Mouse (Mus musculus) CH12.LX (cell line): ENCODE data around the gene Nudc.

ENCODE experiments used
- E2F4 ChIP-seq: IDR thresholded peaks from 2 replicates; pipeline ENCODE4 v1.6.1; 2011; ENCODE audit warnings: low read depth, low read length, improper control_type of control experiment; ENCODE audit not compliant: insufficient replicate concordance
- ELF1 ChIP-seq: IDR thresholded peaks from 2 replicates; pipeline ENCODE4 v1.6.1; 2014; ENCODE audit warnings: low read depth, mild to moderate bottlenecking, inconsistent platforms, low read length, improper control_type of control experiment
- EP300 ChIP-seq: IDR thresholded peaks from 2 replicates; pipeline ENCODE4 v1.6.1; 2011; ENCODE audit warnings: low read length, improper control_type of control experiment
- HCFC1 ChIP-seq: IDR thresholded peaks from 2 replicates; pipeline ENCODE4 v1.6.1; 2012; ENCODE audit warnings: low read depth, mild to moderate bottlenecking, inconsistent platforms, low read length, improper control_type of control experiment
- NELFE ChIP-seq: IDR thresholded peaks from 2 replicates; pipeline ENCODE4 v1.6.1; 2011; ENCODE audit warnings: low read depth, low read length, improper control_type of control experiment

DNA sequence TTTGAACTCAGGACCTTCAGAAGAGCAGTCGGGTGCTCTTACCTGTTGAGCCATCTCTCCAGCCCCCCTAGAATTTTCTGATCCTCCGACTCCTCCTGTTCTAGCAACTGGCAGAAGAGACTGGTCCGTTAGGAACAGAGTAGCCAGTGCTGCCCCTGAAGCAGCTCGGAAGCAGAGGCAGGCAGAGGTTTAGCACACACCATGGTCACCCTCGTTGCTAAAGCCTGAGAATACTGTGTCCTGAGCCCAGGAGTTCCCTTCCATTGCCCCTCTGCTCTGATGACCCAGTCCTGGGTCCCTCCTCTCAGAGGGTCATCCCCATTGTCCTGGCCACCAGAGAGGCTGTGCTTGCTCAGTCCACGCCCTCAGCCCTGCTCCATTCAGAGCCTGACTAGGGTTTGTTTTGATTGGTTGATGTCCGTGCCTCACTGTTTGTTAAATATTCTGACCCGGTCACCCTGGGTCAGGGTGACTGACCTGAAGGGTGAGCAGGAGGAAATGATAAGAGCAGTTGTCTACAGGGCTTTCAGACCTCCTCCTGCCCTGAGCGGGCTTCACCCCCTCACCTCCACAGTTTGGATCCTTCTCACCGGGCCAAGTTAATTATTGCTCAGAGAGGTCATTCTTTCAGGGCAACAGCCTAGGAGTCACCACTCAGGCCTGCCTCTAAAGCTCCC lies 11.4 kb upstream of the Nudc start:
- TF ChIP-seq EP300, result no peak
- no peak for TF ChIP-seq ELF1
- TF ChIP-seq NELFE, result no peak
- no peak for TF ChIP-seq HCFC1
- no peak for TF ChIP-seq E2F4
